Mouse (Mus musculus) C2C12 (cell line): ENCODE data around the gene Lsmem1. TPM values are rescaled to one million over a fixed set of nuclear protein-coding genes. Genes with fewer than 3 reads are reported as not detected.

ENCODE experiments used
- H3K27me3 ChIP-seq: one replicate; pipeline ENCODE4 v1.6.1; 2011; ENCODE audit not compliant: control insufficient read depth, insufficient read depth, insufficient read length
- H3K36me3 ChIP-seq: one replicate; pipeline ENCODE4 v1.6.1; 2011; ENCODE audit not compliant: control insufficient read depth, insufficient read depth
- H3K4me3 ChIP-seq: one replicate; pipeline ENCODE4 v1.5.1; 2011; ENCODE audit warnings: mild to moderate bottlenecking, control low read depth; ENCODE audit not compliant: poor library complexity, insufficient read depth, severe bottlenecking
- H3K79me2 ChIP-seq: one replicate; pipeline ENCODE4 v1.6.1; 2011; ENCODE audit not compliant: control insufficient read depth, insufficient read depth
- H3K79me3 ChIP-seq: one replicate; pipeline ENCODE4 v1.6.1; 2011; ENCODE audit warnings: low read depth, control low read depth
- H3ac ChIP-seq: one replicate; pipeline ENCODE3; 2011; ENCODE audit warnings: low read depth; ENCODE audit not compliant: control insufficient read depth, insufficient read length
- CEBPB ChIP-seq: IDR thresholded peaks from one replicate; pipeline ENCODE4 v1.6.1; 2011; ENCODE audit warnings: low read depth, mild to moderate bottlenecking, control low read depth, moderate library complexity
- CTCF ChIP-seq: IDR thresholded peaks from one replicate; pipeline ENCODE4 v1.5.1; 2011; ENCODE audit not compliant: control insufficient read depth, insufficient read depth, insufficient read length
- FOSL1 ChIP-seq: IDR thresholded peaks from one replicate; pipeline ENCODE4 v1.8.0; 2011; ENCODE audit warnings: mild to moderate bottlenecking, low read length; ENCODE audit not compliant: poor library complexity, insufficient read depth, severe bottlenecking
- MAX ChIP-seq: IDR thresholded peaks from one replicate; pipeline ENCODE4 v1.6.1; 2011; ENCODE audit warnings: mild to moderate bottlenecking, control low read depth
- MYOD1 ChIP-seq: IDR thresholded peaks from one replicate; pipeline ENCODE4 v1.6.1; 2011; ENCODE audit warnings: low read depth; ENCODE audit not compliant: control insufficient read depth, insufficient read length
- MYOG ChIP-seq: IDR thresholded peaks from one replicate; pipeline ENCODE4 v1.6.1; 2011; ENCODE audit not compliant: control insufficient read depth, insufficient read length; ENCODE audit errors: extremely low read depth
- USF1 ChIP-seq: IDR thresholded peaks from one replicate; pipeline ENCODE4 v1.6.1; 2011; ENCODE audit warnings: low read depth, mild to moderate bottlenecking, control low read depth, moderate library complexity
- microRNA-seq: library from miRNA; unstranded; fragments of <30 nt; microRNA quantifications from one replicate; pipeline ENCODE4, GENCODE M21; 2019; ENCODE audit warnings: borderline microRNAs expressed
- polyA plus RNA-seq: library from polyadenylated mRNA; unstranded; fragments of >200 nt; fragmentation: generic; extraction: Trizol; gene quantifications from one replicate; pipeline ENCODE4 v1.2.1, GENCODE M21; 2012; ENCODE audit warnings: missing spikeins

Gene Lsmem1
- polyA plus RNA-seq, 1 experiment, result 0.01 TPM

DNA sequence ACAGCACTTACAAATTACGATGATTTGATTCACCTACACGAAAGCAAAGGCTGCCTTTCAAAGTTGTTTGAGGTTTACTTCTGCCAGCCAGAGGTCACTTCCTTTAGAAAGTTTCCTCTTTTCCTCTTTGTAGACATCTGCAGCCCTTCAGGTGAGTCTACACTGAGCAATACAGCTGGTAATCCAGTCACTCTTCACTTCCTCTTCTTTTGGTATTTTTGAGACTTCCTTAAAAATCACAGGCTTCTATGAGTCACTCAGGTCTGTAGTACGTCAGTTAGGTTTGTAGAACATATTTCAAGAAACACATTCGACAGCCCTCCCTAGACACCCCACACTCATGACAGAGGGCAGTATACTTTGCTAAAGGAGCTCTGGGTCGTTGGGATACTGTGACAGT, 58.6 kb downstream of the Lsmem1 start:
- TF ChIP-seq MYOG (no peak), MYOD1 (no peak), USF1 (no peak), FOSL1 (no peak), MAX (no peak), CEBPB (no peak), CTCF (no peak)
- Histone ChIP-seq H3K79me2 (no peaks in the 10 kb centered on the region), H3K4me3 (no peak overlapping the region), H3K36me3 (no peaks in the 10 kb centered on the region), H3K79me3 (no peaks in the 10 kb centered on the region), H3ac (no peak overlapping the region), H3K27me3 (no peaks in the 10 kb centered on the region)

DNA sequence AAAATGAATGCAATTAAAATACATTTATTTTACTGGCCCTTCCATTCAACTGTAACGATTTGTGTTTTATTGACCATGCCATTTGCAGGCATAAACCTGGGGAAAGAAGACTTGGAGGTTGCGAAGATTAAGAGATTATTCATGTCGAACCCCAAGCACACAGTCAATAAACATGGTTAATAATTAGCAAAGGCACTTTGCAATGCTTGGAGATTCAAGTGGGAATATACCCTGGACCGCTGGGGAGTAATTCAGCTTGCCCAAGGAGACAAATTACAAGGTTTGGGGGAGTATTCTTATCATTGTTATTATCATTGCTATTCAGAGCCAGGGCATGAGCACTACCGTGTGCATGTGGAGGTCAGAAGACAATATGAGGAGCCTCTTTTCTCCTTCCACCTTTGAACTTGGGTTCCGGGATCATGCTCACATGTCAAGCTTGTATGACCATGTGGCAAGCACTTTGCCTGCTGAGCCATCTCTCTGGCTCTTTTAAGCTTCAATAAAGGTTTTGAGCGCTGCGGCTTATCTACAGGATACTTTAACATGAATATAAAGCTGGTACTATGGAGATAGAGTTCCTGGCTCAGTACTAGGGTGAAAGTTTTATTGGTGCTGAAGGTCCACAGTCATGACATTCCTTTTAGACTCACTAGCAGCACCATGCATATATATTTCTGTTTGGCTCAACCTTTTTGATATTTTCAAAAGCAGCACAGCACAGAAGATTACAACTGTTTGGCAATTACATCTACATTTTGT, 59.6 kb downstream of the Lsmem1 start:
- Histone ChIP-seq H3K27me3 (no peaks in the 10 kb centered on the region), H3K4me3 (no peak overlapping the region), H3K79me2 (no peaks in the 10 kb centered on the region), H3ac (no peak overlapping the region), H3K36me3 (no peaks in the 10 kb centered on the region), H3K79me3 (no peaks in the 10 kb centered on the region)
- no peak for TF ChIP-seq CEBPB
- no peak for TF ChIP-seq MAX
- TF ChIP-seq CTCF, result no peak
- no peak for TF ChIP-seq USF1
- no peak for TF ChIP-seq MYOG
- TF ChIP-seq FOSL1, result no peak

DNA sequence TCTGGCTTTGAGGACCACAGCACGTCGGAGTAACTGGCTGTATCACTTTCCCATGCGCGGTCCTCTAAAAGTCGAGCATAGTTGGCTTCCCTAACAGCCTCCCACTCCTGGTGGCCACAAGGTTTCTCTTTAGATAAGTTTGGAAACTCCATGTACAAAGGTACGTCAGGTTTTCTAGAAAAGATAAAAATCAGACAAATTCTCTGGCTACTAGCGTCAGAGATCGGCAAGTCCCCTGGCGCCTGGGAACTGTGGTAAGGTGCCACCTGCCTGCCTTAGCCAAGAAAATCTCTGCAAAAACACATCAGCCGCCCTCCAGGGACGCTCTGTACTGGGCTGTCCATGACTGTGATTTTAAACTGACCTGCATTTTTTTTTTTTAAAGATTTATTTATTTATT, 64.8 kb downstream of the Lsmem1 start:
- no peaks in the 10 kb centered on the region for H3K36me3 ChIP-seq
- no peak overlapping the region for H3K4me3 ChIP-seq
- no peaks in the 10 kb centered on the region for H3K27me3 ChIP-seq
- H3K79me3 ChIP-seq, result no peaks in the 10 kb centered on the region
- H3ac ChIP-seq, result no peak overlapping the region
- H3K79me2 ChIP-seq, result no peaks in the 10 kb centered on the region
- TF ChIP-seq CEBPB (no peak), USF1 (no peak), MAX (no peak), MYOG (no peak), MYOD1 (no peak), CTCF (no peak), FOSL1 (no peak)

DNA sequence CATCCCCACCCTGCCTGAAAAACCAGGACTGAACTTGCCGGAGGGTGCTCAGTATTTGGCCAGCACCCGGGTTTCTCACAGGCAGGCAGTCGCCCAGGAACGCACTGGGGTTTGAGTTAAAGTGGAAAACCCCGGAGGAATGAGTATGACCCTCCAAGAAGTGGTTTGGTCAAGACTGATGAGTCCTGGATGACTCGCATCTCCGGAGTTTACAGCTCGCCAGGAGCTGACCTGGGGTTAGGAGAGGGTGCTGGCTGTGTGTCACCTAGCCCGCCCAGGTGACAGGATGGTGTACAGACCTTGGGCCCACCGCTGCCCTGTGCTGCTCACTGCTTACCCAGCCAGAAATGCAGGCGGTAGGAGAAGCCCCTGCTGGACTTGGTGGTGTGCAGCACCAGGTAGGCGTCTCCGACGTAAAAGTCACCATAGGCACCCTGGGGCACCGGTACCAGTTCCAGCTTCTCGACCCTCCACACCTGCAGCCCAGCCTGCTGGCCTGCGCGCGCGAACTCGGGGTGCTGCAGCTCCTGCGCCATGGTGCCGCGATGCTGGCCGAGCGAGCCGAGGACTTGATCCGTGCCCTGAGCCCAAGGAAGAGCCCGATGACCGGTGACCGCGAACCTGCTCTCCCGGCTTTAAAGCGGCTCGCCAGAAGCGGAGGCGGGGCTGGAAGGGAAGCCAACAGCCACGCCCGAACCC, 65.6 kb downstream of the Lsmem1 start, which contains the start of gene Scin:
Gene Scin, minus strand, starts transcription at position 656 of the 699 bp plus-strand sequence.
- Histone ChIP-seq H3K79me3 (no peaks in the 10 kb centered on the region), H3K79me2 (no peaks in the 10 kb centered on the region), H3K27me3 (no peaks in the 10 kb centered on the region), H3K4me3 (no peak within 1 kb of the TSS), H3K36me3 (no peaks in the 10 kb centered on the region), H3ac (no peak within 1 kb of the TSS)
- TF ChIP-seq MYOD1 (no peak), CEBPB (no peak), MYOG (no peak), CTCF (no peak), FOSL1 (no peak), USF1 (no peak), MAX (no peak)

DNA sequence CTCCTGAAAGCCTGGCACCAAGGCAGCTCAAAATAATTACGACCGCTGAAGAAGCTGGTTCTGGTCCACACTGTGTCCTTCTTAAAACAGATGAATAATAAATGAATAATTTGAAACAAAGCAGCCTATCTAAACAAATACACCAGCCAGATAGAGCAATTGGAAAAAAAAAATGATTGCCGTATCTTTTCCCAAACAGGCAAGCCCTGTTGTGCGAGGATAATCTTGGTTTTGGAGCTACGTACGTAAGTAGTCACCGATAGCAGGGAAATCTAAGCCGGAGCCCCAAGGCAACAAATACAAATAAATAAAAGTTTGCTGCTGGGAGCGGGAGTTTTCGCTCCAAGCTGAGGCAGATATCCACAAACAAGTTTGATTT, 66.1 kb downstream of the Lsmem1 start:
- no peaks in the 10 kb centered on the region for H3K79me3 ChIP-seq
- H3ac ChIP-seq, result no peak overlapping the region
- no peaks in the 10 kb centered on the region for H3K27me3 ChIP-seq
- H3K4me3 ChIP-seq, result no peak overlapping the region
- H3K36me3 ChIP-seq, result no peaks in the 10 kb centered on the region
- H3K79me2 ChIP-seq, result no peaks in the 10 kb centered on the region
- no peak for TF ChIP-seq FOSL1
- no peak for TF ChIP-seq MAX
- no peak for TF ChIP-seq MYOD1
- TF ChIP-seq USF1, result no peak
- no peak for TF ChIP-seq CTCF
- no peak for TF ChIP-seq MYOG
- TF ChIP-seq CEBPB, result no peak

Small RNAs within 50 kb of the gene (microRNA-seq; reads per million reads assigned to microRNA genes)
- gene Mir1938, result 1.4 reads per million, percentile 31 among the genes with 10 or more reads in this experiment

Other genes with a start within 250 kb of the Lsmem1 start
- 11.7 TPM for gene Arl4a, start 161.5 kb downstream of the Lsmem1 start, polyA plus RNA-seq
- gene Scin, start 65.3 kb downstream of the Lsmem1 start, polyA plus RNA-seq, result not detected
- 166 TPM for gene Ifrd1, start 49.0 kb upstream of the Lsmem1 start, polyA plus RNA-seq
- gene Zfp277, start 246.4 kb upstream of the Lsmem1 start, polyA plus RNA-seq, result 8.0 TPM
- gene Dock4, start 246.5 kb upstream of the Lsmem1 start, polyA plus RNA-seq, result 0.80 TPM